Mouse (Mus musculus) gastrocnemius, postnatal 4 days (tissue): Measurements from ENCODE around the gene Zbtb8b. TPM values are rescaled to one million over a fixed set of nuclear protein-coding genes. Genes with fewer than 3 reads are reported as not detected.
"Not testable (repeated sequence)": the region's sequence is repeated elsewhere in the genome, so short reads cannot be mapped to it uniquely, and the experiment has no call there.

Experiments used
- DNase-seq, 2 experiments: peaks; one replicate each; pipeline ENCODE4 v3.0.0; 2021 to 2022; ENCODE audit warnings: low spot score in 2 of 2, mixed read lengths in 2 of 2
- total RNA-seq, 2 experiments: library from RNA; stranded (reverse); gene quantifications; 2 replicates each; pipeline ENCODE4 v1.2.3; 2021

Zbtb8b gene
- total RNA-seq, 2 experiments from 2014 or later = not detected

GRCm38 (mm10) chr4:129416478-129416877, 24.2 kb downstream of the Zbtb8b start:
- DNase-seq = no peak

GRCm38 (mm10) chr4:129415892-129416291, 24.8 kb downstream of the Zbtb8b start:
- DNase-seq = no peak

- DNase-seq = no peak
These were observed 29.7 kb downstream of the Zbtb8b start for GRCm38 (mm10) chr4:129410991-129411390.

GRCm38 (mm10) chr4:129410532-129410931, 30.1 kb downstream of the Zbtb8b start:
- DNase-seq = not testable (repeated sequence)

GRCm38 (mm10) chr4:129406447-129406846, 34.2 kb downstream of the Zbtb8b start:
- peak; percentile 53 to 63 for DNase-seq

- DNase-seq = no peak
These were observed 40.8 kb downstream of the Zbtb8b start for GRCm38 (mm10) chr4:129399813-129400212.

GRCm38 (mm10) chr4:129396960-129397359, 43.7 kb downstream of the Zbtb8b start:
- DNase-seq = no peak

GRCm38 (mm10) chr4:129394089-129394870, 46.4 kb downstream of the Zbtb8b start:
- no peak for DNase-seq

- DNase-seq = no peak
These were observed 49.6 kb downstream of the Zbtb8b start for GRCm38 (mm10) chr4:129390936-129391557.

GRCm38 (mm10) chr4:129390216-129390743, 50.4 kb downstream of the Zbtb8b start:
- DNase-seq = no peak

- DNase-seq = no peak
These were observed 52.2 kb downstream of the Zbtb8b start for GRCm38 (mm10) chr4:129388404-129388803.

GRCm38 (mm10) chr4:129386989-129387388, 53.7 kb downstream of the Zbtb8b start:
- no peak for DNase-seq

- DNase-seq = no peak
These were observed 54.2 kb downstream of the Zbtb8b start for GRCm38 (mm10) chr4:129386269-129386946.

GRCm38 (mm10) chr4:129385685-129386084, 55.0 kb downstream of the Zbtb8b start:
- no peak for DNase-seq

GRCm38 (mm10) chr4:129384440-129384839, 56.2 kb downstream of the Zbtb8b start:
- no peak for DNase-seq

- DNase-seq = no peak
These were observed 57.1 kb downstream of the Zbtb8b start for GRCm38 (mm10) chr4:129383586-129383985.

- no peak for DNase-seq
These were observed 58.2 kb downstream of the Zbtb8b start for GRCm38 (mm10) chr4:129382488-129382887.

- DNase-seq = no peak
These were observed 58.6 kb downstream of the Zbtb8b start for GRCm38 (mm10) chr4:129382029-129382428.

- no peak for DNase-seq
These were observed 59.5 kb downstream of the Zbtb8b start for GRCm38 (mm10) chr4:129381148-129381547.

- DNase-seq = no peak
These were observed 60.8 kb downstream of the Zbtb8b start for GRCm38 (mm10) chr4:129379805-129380204.

- DNase-seq = peak; percentile 32 to 50
These were observed 62.9 kb downstream of the Zbtb8b start, which contains the start of gene Zbtb8a for GRCm38 (mm10) chr4:129377601-129378390. Gene Zbtb8a, minus strand, starts transcription at chr4:129378116.
